Mouse (Mus musculus) MEL (cell line): ENCODE data around the gene Kl.

Experiments used
- EP300 ChIP-seq, 2 experiments: IDR thresholded peaks; 2 replicates each; pipeline ENCODE4 v1.6.1; 2011; ENCODE audit warnings: improper control_type of control experiment in 2 of 2, low read length in 2 of 2, low read depth in 1 of 2, mild to moderate bottlenecking in 1 of 2
- GATA1 ChIP-seq: IDR thresholded peaks from 2 replicates; pipeline ENCODE4 v1.6.1; 2011; ENCODE audit warnings: low read depth, low read length, improper control_type of control experiment
- JUND ChIP-seq: IDR thresholded peaks from 2 replicates; pipeline ENCODE4 v1.6.1; 2011; ENCODE audit warnings: low read depth, mild to moderate bottlenecking, improper control_type of control experiment, low read length
- MAFK ChIP-seq: IDR thresholded peaks from 2 replicates; pipeline ENCODE4 v1.6.1; 2011; ENCODE audit warnings: low read depth, mild to moderate bottlenecking, low read length, improper control_type of control experiment, borderline replicate concordance
- TBP ChIP-seq: IDR thresholded peaks from 2 replicates; pipeline ENCODE4 v1.8.0; 2011; ENCODE audit warnings: low read depth, low read length, improper control_type of control experiment
- UBTF ChIP-seq: IDR thresholded peaks from 2 replicates; pipeline ENCODE4 v1.6.1; 2012; ENCODE audit warnings: low read depth, mild to moderate bottlenecking, inconsistent platforms, low read length, improper control_type of control experiment, moderate library complexity, borderline replicate concordance; ENCODE audit not compliant: insufficient read depth
- USF2 ChIP-seq, 2 experiments: IDR thresholded peaks; 2 replicates each; pipeline ENCODE4 v1.6.1; 2011 to 2012; ENCODE audit warnings: improper control_type of control experiment in 2 of 2, low read length in 2 of 2, borderline replicate concordance in 1 of 2, inconsistent platforms in 1 of 2, low read depth in 1 of 2, mild to moderate bottlenecking in 1 of 2; ENCODE audit not compliant: insufficient read depth in 1 of 2
- ZMIZ1 ChIP-seq: IDR thresholded peaks from 2 replicates; pipeline ENCODE4 v1.6.1; 2012; ENCODE audit warnings: low read depth, mild to moderate bottlenecking, inconsistent platforms, low read length, improper control_type of control experiment, moderate library complexity
- ZNF384 ChIP-seq: IDR thresholded peaks from 2 replicates; pipeline ENCODE4 v1.6.1; 2012; ENCODE audit warnings: low read depth, mild to moderate bottlenecking, inconsistent platforms, low read length, improper control_type of control experiment

- TF ChIP-seq ZMIZ1 (no peak), MAFK (no peak), UBTF (no peak), GATA1 (no peak), EP300 (IDR thresholded peaks at IDR 0.05; ENCODE audit: low read depth in 1 of 2, low read length in 2 of 2) (no peak), JUND (no peak), USF2 (IDR thresholded peaks at IDR 0.05; ENCODE audit: borderline replicate concordance in 1 of 2, insufficient read depth in 1 of 2, low read depth in 1 of 2, low read length in 2 of 2) (no peak), ZNF384 (no peak), TBP (no peak)
These were observed 69.6 kb downstream of the Kl start for GRCm38 (mm10) chr5:151022026-151022425.
